Mouse (Mus musculus): ENCODE measurements around the gene Spata25. TPM values are rescaled to one million over a fixed set of nuclear protein-coding genes. Genes with fewer than 3 reads are reported as not detected.
"Not testable (repeated sequence)": the region's sequence is repeated elsewhere in the genome, so short reads cannot be mapped to it uniquely, and the experiment has no call there.

Gene Spata25
- polyA plus RNA-seq, 1 experiment = 0.40 TPM

DNA sequence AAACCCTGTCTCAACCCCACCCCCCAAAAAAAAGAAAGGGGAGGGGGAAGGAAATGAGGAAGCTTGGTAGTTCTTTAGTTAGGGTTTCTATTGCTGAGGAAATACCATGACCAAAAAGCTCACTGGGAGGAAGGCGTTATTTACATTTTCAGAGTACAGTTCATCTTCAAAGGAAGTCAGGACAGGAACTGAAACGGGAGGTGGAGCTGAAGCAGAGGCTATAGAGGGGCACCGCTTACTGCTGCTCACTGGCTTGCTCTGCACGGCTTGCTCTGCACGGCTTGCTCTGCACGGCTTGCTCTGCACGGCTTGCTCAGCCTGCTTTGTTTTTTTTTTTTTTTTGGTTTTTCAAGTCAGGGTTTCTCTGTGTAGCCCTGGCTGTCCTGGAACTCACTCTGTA is 40.2 kb upstream of the Spata25 start:
- TF ChIP-seq CTCF (IDR thresholded peaks at IDR 0.05; ENCODE audit: extremely low read depth, insufficient read depth, insufficient read length, insufficient replicate concordance) (no peak), POLR2A (IDR thresholded peaks at IDR 0.05; ENCODE audit: low read depth, low read length) (no peak)
- WGBS = 11% methylated on average over 7 of the region's 7 CpGs
- Histone ChIP-seq H3K4me3 (ENCODE audit: extremely low read depth, insufficient read depth, insufficient read length) (no peak overlapping the region), H3K27me3 (ENCODE audit: control insufficient read depth, insufficient read depth, low read length) (no peaks in the 10 kb centered on the region), H3K36me3 (ENCODE audit: control insufficient read depth, insufficient read depth, low read length) (no peaks in the 10 kb centered on the region), H3K4me1 (ENCODE audit: control insufficient read depth, insufficient read depth, insufficient read length) (peaks cover 10% of the 10 kb centered on the region; the same call in 1 of the 2 replicates), H3K27ac (ENCODE audit: insufficient read depth, low read length) (peak overlapping the region; percentile 89)
- peak; percentile 69 to 81 for DNase-seq (ENCODE audit: low read depth in 1 of 2, low spot score in 2 of 2)

DNA sequence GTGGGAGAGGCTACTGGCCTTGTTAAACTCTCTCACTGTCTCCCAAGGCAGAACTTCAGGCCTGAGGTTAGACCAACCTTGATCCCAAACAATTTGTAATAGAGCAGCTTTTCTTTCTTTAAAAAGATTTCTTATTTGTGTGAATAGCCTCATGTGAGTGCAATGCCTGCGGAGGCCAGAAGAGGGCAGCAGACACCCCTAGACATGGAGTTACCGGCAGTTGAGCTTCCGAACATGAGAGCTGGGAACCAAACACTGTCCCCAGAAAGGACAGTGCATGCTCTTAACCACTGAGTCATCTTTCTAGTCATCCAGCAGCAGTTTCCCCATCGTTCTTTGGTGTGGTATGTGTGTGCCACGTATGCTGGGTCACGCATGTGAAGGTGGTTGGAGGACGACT is 39.2 kb upstream of the Spata25 start:
- Histone ChIP-seq H3K27ac (ENCODE audit: insufficient read depth, low read length) (peak overlapping the region; percentile 89), H3K4me1 (ENCODE audit: control insufficient read depth, insufficient read depth, insufficient read length) (peaks cover 12% of the 10 kb centered on the region; the same call in 1 of the 2 replicates), H3K36me3 (ENCODE audit: control insufficient read depth, insufficient read depth, low read length) (no peaks in the 10 kb centered on the region), H3K27me3 (ENCODE audit: control insufficient read depth, insufficient read depth, low read length) (no peaks in the 10 kb centered on the region; the same call in 1 of the 2 replicates), H3K4me3 (ENCODE audit: extremely low read depth, insufficient read depth, insufficient read length) (no peak overlapping the region)
- TF ChIP-seq POLR2A (IDR thresholded peaks at IDR 0.05; ENCODE audit: low read depth, low read length) (no peak), CTCF (IDR thresholded peaks at IDR 0.05; ENCODE audit: extremely low read depth, insufficient read depth, insufficient read length, insufficient replicate concordance) (no peak)
- no peak for DNase-seq (ENCODE audit: low read depth in 1 of 2, low spot score in 2 of 2)
- 92% methylated on average over 7 of the region's 7 CpGs for WGBS

DNA sequence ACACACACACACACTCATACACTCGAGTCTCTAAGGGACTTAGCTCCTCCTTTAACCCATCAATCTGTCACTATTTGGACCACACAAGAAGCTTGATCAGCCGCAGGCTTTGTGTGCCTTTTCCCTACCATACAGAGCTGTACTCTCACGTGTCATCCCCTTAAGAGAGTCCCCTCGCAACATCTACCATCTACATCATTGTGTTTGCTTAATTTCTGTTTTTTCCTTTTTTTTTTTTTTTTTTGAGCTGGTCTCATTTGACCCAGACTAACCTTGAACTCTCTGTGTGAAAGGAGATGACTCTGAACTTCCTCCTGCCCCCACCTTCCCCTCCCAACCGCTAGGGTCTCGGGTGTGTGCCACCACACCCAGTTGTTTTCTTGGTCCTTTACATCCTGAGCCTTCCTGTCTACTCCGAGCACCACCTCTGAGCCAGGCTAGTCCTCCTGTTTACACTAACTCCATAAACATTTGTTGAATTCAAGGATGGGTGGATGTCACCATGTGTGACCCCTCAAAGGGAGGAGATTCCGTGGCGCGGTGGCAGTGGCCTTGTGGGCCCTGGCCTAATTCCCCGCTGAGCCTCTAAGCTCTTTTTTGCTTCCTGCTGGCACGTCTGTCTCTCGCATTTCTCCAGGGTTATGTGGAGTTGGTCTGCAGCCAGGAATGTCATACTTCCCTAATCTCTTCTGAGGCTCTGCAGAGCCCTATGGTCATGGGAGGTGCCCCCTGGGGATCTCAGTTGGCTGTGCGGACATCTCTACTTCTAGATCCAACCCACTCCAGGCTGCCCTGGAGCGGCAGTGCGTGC is 38.6 kb upstream of the Spata25 start:
- H3K27me3 ChIP-seq (ENCODE audit: control insufficient read depth, insufficient read depth, low read length) = no peaks in the 10 kb centered on the region; the same call in 1 of the 2 replicates
- H3K27ac ChIP-seq (ENCODE audit: insufficient read depth, low read length) = peak overlapping the region; percentile 89
- H3K4me1 ChIP-seq (ENCODE audit: control insufficient read depth, insufficient read depth, insufficient read length) = peaks cover 16% of the 10 kb centered on the region
- 35% methylated on average over 16 of the region's 16 CpGs for WGBS
- no peak overlapping the region for H3K4me3 ChIP-seq (ENCODE audit: extremely low read depth, insufficient read depth, insufficient read length)
- no peak for TF ChIP-seq POLR2A (IDR thresholded peaks at IDR 0.05; ENCODE audit: low read depth, low read length)
- no peak for TF ChIP-seq CTCF (IDR thresholded peaks at IDR 0.05; ENCODE audit: extremely low read depth, insufficient read depth, insufficient read length, insufficient replicate concordance)
- DNase-seq (ENCODE audit: low read depth in 1 of 2, low spot score in 2 of 2) = peak in 1 of 2 experiments; percentile 47
- no peaks in the 10 kb centered on the region for H3K36me3 ChIP-seq (ENCODE audit: control insufficient read depth, insufficient read depth, low read length)

DNA sequence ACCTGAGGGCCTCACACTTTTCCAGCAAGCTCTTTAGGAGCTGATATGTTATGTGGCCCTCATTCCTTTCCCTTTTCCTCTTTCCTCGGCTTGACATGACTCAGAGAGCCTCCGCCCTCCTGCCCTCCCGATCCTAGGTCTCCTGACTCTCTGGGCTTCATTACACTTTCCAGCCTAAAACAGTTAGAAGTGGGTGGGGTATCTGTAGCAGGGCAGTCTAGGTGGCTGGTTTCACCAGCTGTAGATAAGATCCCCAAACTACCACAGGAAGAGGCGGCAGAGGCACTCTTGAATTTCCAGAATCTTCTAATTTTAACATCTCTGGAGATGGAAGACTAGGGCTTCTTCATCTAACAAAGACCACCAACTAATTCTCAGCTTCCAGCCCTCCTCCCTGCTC is 36.3 kb upstream of the Spata25 start:
- Histone ChIP-seq H3K4me3 (ENCODE audit: extremely low read depth, insufficient read depth, insufficient read length) (no peak overlapping the region), H3K27me3 (ENCODE audit: control insufficient read depth, insufficient read depth, low read length) (no peaks in the 10 kb centered on the region; the same call in 1 of the 2 replicates), H3K36me3 (ENCODE audit: control insufficient read depth, insufficient read depth, low read length) (no peaks in the 10 kb centered on the region), H3K27ac (ENCODE audit: insufficient read depth, low read length) (no peak overlapping the region), H3K4me1 (ENCODE audit: control insufficient read depth, insufficient read depth, insufficient read length) (peaks cover 16% of the 10 kb centered on the region)
- no peak for DNase-seq (ENCODE audit: low read depth in 1 of 2, low spot score in 2 of 2)
- TF ChIP-seq CTCF (IDR thresholded peaks at IDR 0.05; ENCODE audit: extremely low read depth, insufficient read depth, insufficient read length, insufficient replicate concordance) (no peak), POLR2A (IDR thresholded peaks at IDR 0.05; ENCODE audit: low read depth, low read length) (no peak)
- WGBS = 79% methylated on average over 4 of the region's 4 CpGs

DNA sequence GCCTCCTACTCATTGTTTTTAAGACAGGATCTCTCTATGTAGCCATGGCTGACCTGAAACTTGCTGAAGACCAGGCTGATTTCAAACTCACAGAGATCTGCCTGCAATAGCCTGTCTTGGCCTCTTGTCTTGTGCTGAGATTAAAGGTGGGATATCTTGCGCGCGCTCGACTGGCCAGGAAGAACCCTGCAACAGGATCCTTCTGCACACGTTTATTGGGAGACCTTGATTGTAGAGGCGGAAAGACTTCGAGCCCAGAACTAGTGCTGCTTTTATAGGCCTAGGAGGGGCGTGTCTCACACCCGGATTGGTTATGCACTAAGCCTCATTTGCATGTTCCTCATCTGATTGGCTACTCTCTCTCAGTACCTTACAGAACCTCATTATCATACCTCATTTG is 35.1 kb upstream of the Spata25 start:
- H3K27me3 ChIP-seq (ENCODE audit: control insufficient read depth, insufficient read depth, low read length); H3K4me3 ChIP-seq (ENCODE audit: extremely low read depth, insufficient read depth, insufficient read length); H3K36me3 ChIP-seq (ENCODE audit: control insufficient read depth, insufficient read depth, low read length); DNase-seq (ENCODE audit: low read depth in 1 of 2, low spot score in 2 of 2); H3K27ac ChIP-seq (ENCODE audit: insufficient read depth, low read length): not testable (repeated sequence)
- WGBS = 95% methylated on average over 8 of the region's 9 CpGs
- peaks cover 13% of the 10 kb centered on the region for H3K4me1 ChIP-seq (ENCODE audit: control insufficient read depth, insufficient read depth, insufficient read length)

DNA sequence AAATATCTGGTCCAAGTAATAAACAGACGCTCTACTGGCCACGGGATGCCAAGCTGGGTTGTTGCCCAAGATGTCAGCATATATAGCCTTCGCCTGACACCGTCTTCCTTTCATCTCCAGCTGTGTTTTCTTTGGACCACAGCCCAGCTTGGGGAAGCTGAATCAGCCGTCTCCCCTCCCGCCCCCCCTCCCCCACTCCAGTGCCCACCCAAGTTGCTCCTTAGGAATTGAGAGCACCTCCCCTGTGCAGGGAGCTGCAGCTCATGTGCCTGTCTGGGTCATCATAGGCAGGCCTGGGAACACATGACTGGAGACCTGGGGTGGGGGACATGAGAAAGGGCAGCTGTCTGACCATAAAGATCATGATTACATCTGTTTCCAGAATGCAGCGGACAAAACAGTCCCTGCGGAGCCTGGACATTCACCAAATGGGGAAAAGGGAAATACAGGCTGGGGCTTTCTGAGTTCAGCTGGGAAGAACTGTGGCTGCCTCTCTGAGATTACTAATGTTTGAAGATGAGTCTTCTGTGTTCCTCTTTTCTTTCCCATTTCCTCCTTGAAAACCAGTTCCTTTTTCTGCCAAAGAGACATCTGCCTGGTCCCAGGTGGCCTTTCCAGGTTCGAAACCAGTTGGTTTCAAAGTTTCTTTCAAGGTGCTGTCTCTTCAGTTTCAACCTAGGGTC is 34.0 kb upstream of the Spata25 start:
- Histone ChIP-seq H3K4me3 (ENCODE audit: extremely low read depth, insufficient read depth, insufficient read length) (no peak overlapping the region), H3K27ac (ENCODE audit: insufficient read depth, low read length) (peak overlapping the region; percentile 53), H3K27me3 (ENCODE audit: control insufficient read depth, insufficient read depth, low read length) (peaks cover 6% of the 10 kb centered on the region), H3K36me3 (ENCODE audit: control insufficient read depth, insufficient read depth, low read length) (no peaks in the 10 kb centered on the region), H3K4me1 (ENCODE audit: control insufficient read depth, insufficient read depth, insufficient read length) (peaks cover 18% of the 10 kb centered on the region)
- DNase-seq (ENCODE audit: low read depth in 1 of 2, low spot score in 2 of 2) = no peak
- TF ChIP-seq CTCF (IDR thresholded peaks at IDR 0.05; ENCODE audit: extremely low read depth, insufficient read depth, insufficient read length, insufficient replicate concordance) (no peak), POLR2A (IDR thresholded peaks at IDR 0.05; ENCODE audit: low read depth, low read length) (no peak)
- 29% methylated on average over 9 of the region's 9 CpGs for WGBS

DNA sequence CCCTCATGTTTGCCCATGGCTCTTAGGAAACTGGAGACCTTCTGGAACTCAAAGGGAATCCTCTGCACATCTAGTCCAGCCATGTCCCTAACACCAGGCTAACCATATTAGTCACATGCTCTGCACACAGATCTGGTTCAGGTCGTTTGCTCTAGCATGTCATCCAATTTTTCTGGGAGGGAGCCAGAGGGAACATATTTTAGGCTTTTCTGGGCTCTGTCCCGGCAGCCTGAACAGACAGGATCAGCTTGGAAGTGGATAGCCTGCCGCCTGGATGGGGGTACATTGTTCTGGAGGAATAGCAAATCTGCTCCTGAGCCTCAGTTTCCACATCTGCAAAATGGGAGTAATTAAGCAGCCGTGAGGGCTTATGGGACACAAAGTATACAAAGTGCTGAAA is 32.8 kb upstream of the Spata25 start:
- H3K4me3 ChIP-seq (ENCODE audit: extremely low read depth, insufficient read depth, insufficient read length) = no peak overlapping the region
- no peaks in the 10 kb centered on the region for H3K36me3 ChIP-seq (ENCODE audit: control insufficient read depth, insufficient read depth, low read length)
- peaks cover 10% of the 10 kb centered on the region for H3K27me3 ChIP-seq (ENCODE audit: control insufficient read depth, insufficient read depth, low read length)
- 73% methylated on average over 4 of the region's 4 CpGs for WGBS
- no peak for TF ChIP-seq POLR2A (IDR thresholded peaks at IDR 0.05; ENCODE audit: low read depth, low read length)
- TF ChIP-seq CTCF (IDR thresholded peaks at IDR 0.05; ENCODE audit: extremely low read depth, insufficient read depth, insufficient read length, insufficient replicate concordance) = no peak
- DNase-seq (ENCODE audit: low read depth in 1 of 2, low spot score in 2 of 2) = no peak
- H3K27ac ChIP-seq (ENCODE audit: insufficient read depth, low read length) = no peak overlapping the region
- H3K4me1 ChIP-seq (ENCODE audit: control insufficient read depth, insufficient read depth, insufficient read length) = peaks cover 17% of the 10 kb centered on the region

All from spleen, adult 2 months (tissue).